In genomic region chr4:114818963-114819702, GRCm38 (mm10) we compare ENCODE assay signal across 14 mouse cellular contexts. TPM values are rescaled to one million over a fixed set of nuclear protein-coding genes. Genes with fewer than 3 reads are reported as not detected.
DNase-seq lines count a peak whose midpoint lies in the region; ATAC-seq and TF ChIP-seq lines count a peak whose summit lies in the region.
"Had no signal": no experiment of that assay in that cellular context is flagged by ENCODE, and none has a peak within 500 bp of the region (broad histone marks: within the 10 kb centered on the region; RNA-seq: fewer than 3 reads in every experiment).

No protein-coding gene starts in this region.

- H3K27me3 ChIP-seq in hindbrain, embryonic 10.5 days (ENCODE audit: insufficient read depth, poor library complexity, severe bottlenecking): peaks cover 84% of the 10 kb centered on the region
- H3K27me3 ChIP-seq in hindbrain, embryonic 12.5 days: peaks cover 53% of the 10 kb centered on the region
- H3K27me3 ChIP-seq in forebrain, embryonic 12.5 days: peaks cover 82% of the 10 kb centered on the region
- H3K27me3 ChIP-seq in limb, embryonic 12.5 days: peaks cover 50% of the 10 kb centered on the region
- H3K27me3 ChIP-seq in neural tube, embryonic 15.5 days (replicated peaks): peaks cover 21% of the 10 kb centered on the region
- no peaks in the 10 kb centered on the region for H3K27me3 ChIP-seq in intestine, postnatal 0 days (replicated peaks; ENCODE audit: control insufficient read depth, insufficient read depth, low read length)

- no peak for TF ChIP-seq POLR2A in brain, embryonic 14.5 days (IDR thresholded peaks at IDR 0.05; ENCODE audit: borderline replicate concordance, extremely low read depth, insufficient read depth, insufficient read length, poor library complexity, severe bottlenecking)

- H3K36me3 ChIP-seq in hindbrain, embryonic 10.5 days: no peaks in the 10 kb centered on the region
- no peaks in the 10 kb centered on the region for H3K36me3 ChIP-seq in hindbrain, embryonic 12.5 days
- no peaks in the 10 kb centered on the region for H3K36me3 ChIP-seq in forebrain, embryonic 12.5 days (replicated peaks)
- H3K36me3 ChIP-seq in limb, embryonic 12.5 days: no peaks in the 10 kb centered on the region
- H3K36me3 ChIP-seq in neural tube, embryonic 15.5 days: no peaks in the 10 kb centered on the region
- no peaks in the 10 kb centered on the region for H3K36me3 ChIP-seq in intestine, postnatal 0 days (ENCODE audit: control insufficient read depth, insufficient read depth)
- H3K36me3 ChIP-seq: heart, embryonic 12.5 days had no signal

- H3K27ac ChIP-seq in hindbrain, embryonic 10.5 days: peak overlapping the region; percentile 45; the same call in 1 of the 2 replicates
- H3K27ac ChIP-seq in hindbrain, embryonic 12.5 days: no peak overlapping the region
- H3K27ac ChIP-seq in forebrain, embryonic 12.5 days: 0 out of 2 replicates have a peak overlapping the region, but pooled peaks have one; percentile 43
- H3K27ac ChIP-seq in limb, embryonic 12.5 days: peak overlapping the region; percentile 41
- H3K27ac ChIP-seq in neural tube, embryonic 15.5 days (replicated peaks): no peak overlapping the region
- H3K27ac ChIP-seq in intestine, postnatal 0 days (ENCODE audit: low read depth, low read length): no peak overlapping the region

- no peak for TF ChIP-seq CTCF in brain, embryonic 14.5 days (IDR thresholded peaks at IDR 0.05; ENCODE audit: borderline replicate concordance, extremely low read depth, insufficient read depth, insufficient read length)
- no peak for TF ChIP-seq CTCF in intestine, postnatal 0 days (IDR thresholded peaks at IDR 0.05; ENCODE audit: low read depth)

- H3K9me3 ChIP-seq in hindbrain, embryonic 10.5 days: no peaks in the 10 kb centered on the region
- no peaks in the 10 kb centered on the region for H3K9me3 ChIP-seq in hindbrain, embryonic 12.5 days (replicated peaks)
- H3K9me3 ChIP-seq in forebrain, embryonic 12.5 days: no peaks in the 10 kb centered on the region
- no peaks in the 10 kb centered on the region for H3K9me3 ChIP-seq in limb, embryonic 12.5 days
- no peaks in the 10 kb centered on the region for H3K9me3 ChIP-seq in neural tube, embryonic 15.5 days (replicated peaks)
- no peaks in the 10 kb centered on the region for H3K9me3 ChIP-seq in intestine, postnatal 0 days (ENCODE audit: control insufficient read depth)
- H3K9me3 ChIP-seq: heart, embryonic 12.5 days had no signal

- H3K4me2 ChIP-seq in hindbrain, embryonic 12.5 days (replicated peaks): no peak overlapping the region
- no peak overlapping the region for H3K4me2 ChIP-seq in forebrain, embryonic 12.5 days
- no peak overlapping the region for H3K4me2 ChIP-seq in limb, embryonic 12.5 days
- no peak overlapping the region for H3K4me2 ChIP-seq in neural tube, embryonic 15.5 days
- no peak overlapping the region for H3K4me2 ChIP-seq in intestine, postnatal 0 days (replicated peaks; ENCODE audit: low read depth)
- H3K4me2 ChIP-seq: heart, embryonic 12.5 days had no signal

- H3K4me3 ChIP-seq in hindbrain, embryonic 10.5 days: no peak overlapping the region
- H3K4me3 ChIP-seq in hindbrain, embryonic 12.5 days: no peak overlapping the region
- no peak overlapping the region for H3K4me3 ChIP-seq in forebrain, embryonic 12.5 days (replicated peaks)
- H3K4me3 ChIP-seq in limb, embryonic 12.5 days (replicated peaks): no peak overlapping the region
- no peak overlapping the region for H3K4me3 ChIP-seq in neural tube, embryonic 15.5 days (replicated peaks)
- H3K4me3 ChIP-seq in intestine, postnatal 0 days (ENCODE audit: low read depth, low read length): no peak overlapping the region
- H3K4me3 ChIP-seq: heart, embryonic 12.5 days had no signal

- DNase-seq in hindbrain, embryonic 10.5 days (ENCODE audit: low spot score): peak; percentile 52
- DNase-seq in brain, embryonic 14.5 days (ENCODE audit: low read depth): peak; percentile 84
- DNase-seq: B cell, adult 2 months; liver had no signal

- ATAC-seq in hindbrain, embryonic 12.5 days (ENCODE audit: low FRiP score): no peak
- ATAC-seq in forebrain, embryonic 12.5 days (ENCODE audit: low FRiP score): no peak
- no peak for ATAC-seq in limb, embryonic 12.5 days (ENCODE audit: insufficient number of reproducible peaks, insufficient read depth, low FRiP score, low TSS enrichment, low read depth)
- no peak for ATAC-seq in neural tube, embryonic 15.5 days (ENCODE audit: low FRiP score)
- no peak for ATAC-seq in intestine, postnatal 0 days
- no peak for ATAC-seq in megakaryocyte, adult 5-6 weeks (ENCODE audit: poor library complexity, severe bottlenecking)
- ATAC-seq: Patski had no signal

- H3K9ac ChIP-seq in hindbrain, embryonic 12.5 days: no peak overlapping the region
- no peak overlapping the region for H3K9ac ChIP-seq in forebrain, embryonic 12.5 days
- no peak overlapping the region for H3K9ac ChIP-seq in limb, embryonic 12.5 days (replicated peaks)
- H3K9ac ChIP-seq in neural tube, embryonic 15.5 days (replicated peaks): no peak overlapping the region
- no peak overlapping the region for H3K9ac ChIP-seq in intestine, postnatal 0 days (ENCODE audit: low read depth, low read length)
- H3K9ac ChIP-seq: heart, embryonic 12.5 days had no signal

- 4% methylated on average over 9 of the region's 9 CpGs for WGBS in hindbrain, embryonic 10.5 days
- WGBS in hindbrain, embryonic 12.5 days: 10% methylated on average over 9 of the region's 9 CpGs
- whole genome bisulfite sequencing in forebrain, embryonic 12.5 days: 8% methylated on average over 9 of the region's 9 CpGs
- WGBS in limb, embryonic 12.5 days: 8% methylated on average over 9 of the region's 9 CpGs
- 15% methylated on average over 9 of the region's 9 CpGs for WGBS in neural tube, embryonic 15.5 days
- WGBS in intestine, postnatal 0 days: 45% methylated on average over 9 of the region's 9 CpGs

- H3K4me1 ChIP-seq in hindbrain, embryonic 10.5 days (replicated peaks): peaks cover 42% of the 10 kb centered on the region
- peaks cover 22% of the 10 kb centered on the region for H3K4me1 ChIP-seq in hindbrain, embryonic 12.5 days
- H3K4me1 ChIP-seq in forebrain, embryonic 12.5 days: peaks cover 30% of the 10 kb centered on the region
- peaks cover 35% of the 10 kb centered on the region for H3K4me1 ChIP-seq in limb, embryonic 12.5 days (replicated peaks)
- H3K4me1 ChIP-seq in neural tube, embryonic 15.5 days: peaks cover 18% of the 10 kb centered on the region
- H3K4me1 ChIP-seq in intestine, postnatal 0 days (replicated peaks; ENCODE audit: control insufficient read depth, insufficient read depth, low read length): no peaks in the 10 kb centered on the region

RNA-seq across cellular contexts. Expression of gene Gm12830, which starts 2.4 kb away (rescaled TPM):
- polyA plus RNA-seq in hindbrain, embryonic 10.5 days (2016; fragmentation: Nextera tagmentation; extraction: Ambion mirVana): not detected in 2 replicates
- not detected in 2 replicates for polyA plus RNA-seq in hindbrain, embryonic 12.5 days (2016; fragmentation: Nextera tagmentation; extraction: Ambion mirVana)
- not detected in 2 replicates for polyA plus RNA-seq in brain, embryonic 14.5 days (2012; rRNA removed)
- 0.08 TPM in 1 of 2 replicates, not detected in the other for polyA plus RNA-seq in forebrain, embryonic 12.5 days (2016; fragmentation: Nextera tagmentation; extraction: Ambion mirVana)
- not detected in 2 replicates for polyA plus RNA-seq in limb, embryonic 12.5 days (2016; fragmentation: Nextera tagmentation; extraction: Ambion mirVana)
- not detected in 2 replicates for polyA plus RNA-seq in neural tube, embryonic 15.5 days (2015; fragmentation: Nextera tagmentation; extraction: Ambion mirVana)
- not detected in 2 replicates for polyA plus RNA-seq in intestine, postnatal 0 days (2015; fragmentation: Nextera tagmentation; extraction: Ambion mirVana)
- total RNA-seq in megakaryocyte, adult 5-6 weeks (2015): not detected in 2 replicates
- total RNA-seq in megakaryocyte, adult 5-6 weeks (2017): not detected in 2 replicates
- polyA plus RNA-seq: cortical plate, adult 2 months; heart, embryonic 12.5 days; Patski; stomach, embryonic 16.5 days had no signal

Comparison
In these comparisons a context has a peak if more than half of its experiments do, and no peak if none do; other contexts are left out.
1. H3K27ac ChIP-seq: peak in hindbrain, embryonic 10.5 days (single experiment), forebrain, embryonic 12.5 days (single experiment) and limb, embryonic 12.5 days (single experiment); none in hindbrain, embryonic 12.5 days (single experiment), neural tube, embryonic 15.5 days (single experiment) and intestine, postnatal 0 days (single experiment).